Comparison of ENCODE assay signal across 25 mouse cellular contexts in the genomic region with DNA sequence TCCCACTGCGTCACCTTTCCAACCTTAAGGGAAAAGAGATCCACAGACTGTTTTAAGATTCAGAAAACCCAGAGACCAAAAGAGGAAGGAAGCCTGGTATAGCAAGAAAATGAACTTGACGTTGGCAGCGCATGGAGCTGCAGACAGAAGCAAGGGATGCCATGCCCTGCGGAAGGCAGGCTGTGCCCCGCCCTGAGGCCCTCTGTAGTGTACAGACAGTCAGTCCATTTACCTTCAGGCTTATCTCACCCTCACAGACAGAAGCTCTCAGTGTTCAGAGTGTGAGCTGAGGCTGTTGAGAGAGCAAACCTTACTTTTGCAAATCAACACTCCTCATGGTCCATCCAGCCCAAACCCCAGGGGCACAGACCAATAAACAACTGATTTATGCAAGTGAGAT. TPM values are rescaled to one million over a fixed set of nuclear protein-coding genes. Genes with fewer than 3 reads are reported as not detected.
DNase-seq lines count a peak whose midpoint lies in the region; ATAC-seq and TF ChIP-seq lines count a peak whose summit lies in the region.
"Had no signal": no experiment of that assay in that cellular context is flagged by ENCODE, and none has a peak within 500 bp of the region (broad histone marks: within the 10 kb centered on the region; RNA-seq: fewer than 3 reads in every experiment).

No protein-coding gene starts in this region.

- peak overlapping the region; percentile 52; the same call in 1 of the 2 replicates for H3K27ac ChIP-seq in heart, embryonic 12.5 days (ENCODE audit: poor library complexity, severe bottlenecking)
- peak overlapping the region; percentile 44; the same call in 1 of the 2 replicates for H3K27ac ChIP-seq in intestine, embryonic 15.5 days
- no peak overlapping the region for H3K27ac ChIP-seq in liver, embryonic 14.5 days
- H3K27ac ChIP-seq: heart, adult 2 months; hindbrain, embryonic 12.5 days; left cerebral cortex, adult 2 months; limb, embryonic 13.5 days; neural tube, embryonic 13.5 days; stomach, embryonic 15.5 days had no signal

- no peak overlapping the region for H3K4me3 ChIP-seq in heart, embryonic 12.5 days
- H3K4me3 ChIP-seq in intestine, embryonic 15.5 days (replicated peaks): no peak overlapping the region
- no peak overlapping the region for H3K4me3 ChIP-seq in liver, embryonic 14.5 days (ENCODE audit: insufficient read depth in 1 of 2, low read depth in 2 of 2, low read length in 2 of 2)
- H3K4me3 ChIP-seq: heart, adult 2 months; hindbrain, embryonic 12.5 days; left cerebral cortex, adult 2 months; limb, embryonic 13.5 days; myocyte; neural tube, embryonic 13.5 days; stomach, embryonic 15.5 days had no signal

- no peak overlapping the region for H3K9ac ChIP-seq in heart, embryonic 12.5 days
- no peak overlapping the region for H3K9ac ChIP-seq in intestine, embryonic 15.5 days
- no peak overlapping the region for H3K9ac ChIP-seq in liver, embryonic 14.5 days (replicated peaks)
- H3K9ac ChIP-seq: forebrain, postnatal 0 days; hindbrain, embryonic 12.5 days; limb, embryonic 13.5 days; lung, embryonic 14.5 days; neural tube, embryonic 13.5 days; stomach, embryonic 15.5 days had no signal

- DNase-seq in heart, adult 9 months (ENCODE audit: low spot score in 2 of 2): no peak
- no peak for DNase-seq in liver, embryonic 14.5 days (ENCODE audit: low read depth in 3 of 3, low spot score in 3 of 3)
- no peak for DNase-seq in layer of hippocampus, postnatal 36 days
- DNase-seq in ovary, postnatal 36 days (ENCODE audit: low spot score): no peak
- DNase-seq: cerebellum, adult 11 months; cerebellum, adult 9-11 months; forebrain, postnatal 0 days; gastrocnemius, postnatal 25 days; heart, adult 2 months; heart, postnatal 14 days; kidney, adult 2 months; layer of hippocampus, adult 9-11 months; lung, embryonic 14.5 days; right cerebral cortex, adult 18-20 months; thymus, postnatal 36 days had no signal

- 0 out of 2 replicates have a peak, but pooled peaks cover 4% of the 10 kb centered on the region for H3K36me3 ChIP-seq in heart, embryonic 12.5 days
- no peaks in the 10 kb centered on the region for H3K36me3 ChIP-seq in intestine, embryonic 15.5 days
- H3K36me3 ChIP-seq in liver, embryonic 14.5 days (replicated peaks; ENCODE audit: control insufficient read depth, insufficient read depth, low read depth): no peaks in the 10 kb centered on the region
- H3K36me3 ChIP-seq: hindbrain, embryonic 12.5 days; neural tube, embryonic 13.5 days; stomach, embryonic 15.5 days had no signal

- H3K9me3 ChIP-seq in heart, embryonic 12.5 days (replicated peaks): no peaks in the 10 kb centered on the region
- no peaks in the 10 kb centered on the region for H3K9me3 ChIP-seq in intestine, embryonic 15.5 days
- no peaks in the 10 kb centered on the region for H3K9me3 ChIP-seq in liver, embryonic 14.5 days (ENCODE audit: control insufficient read depth, low read length)
- H3K9me3 ChIP-seq: hindbrain, embryonic 12.5 days; limb, embryonic 13.5 days; neural tube, embryonic 13.5 days; stomach, embryonic 15.5 days had no signal

- TF ChIP-seq EP300 in liver, embryonic 14.5 days (IDR thresholded peaks at IDR 0.05; ENCODE audit: low read depth): no peak

- H3K4me1 ChIP-seq in heart, embryonic 12.5 days (replicated peaks): peaks cover 94% of the 10 kb centered on the region
- H3K4me1 ChIP-seq in intestine, embryonic 15.5 days (replicated peaks): peaks cover 38% of the 10 kb centered on the region; the same call in 1 of the 2 replicates
- H3K4me1 ChIP-seq in liver, embryonic 14.5 days (replicated peaks; ENCODE audit: control insufficient read depth in 2 of 2, insufficient read depth in 2 of 2, low read length in 1 of 2): peaks cover 0 to 5% of the 10 kb centered on the region in 2 experiments; a peak in 1 of 4 replicates

- TF ChIP-seq CTCF in liver, embryonic 14.5 days (IDR thresholded peaks at IDR 0.05; ENCODE audit: low read depth): no peak

- no peaks in the 10 kb centered on the region for H3K27me3 ChIP-seq in heart, embryonic 12.5 days (replicated peaks)
- no peaks in the 10 kb centered on the region for H3K27me3 ChIP-seq in intestine, embryonic 15.5 days (replicated peaks)
- H3K27me3 ChIP-seq in liver, embryonic 14.5 days (ENCODE audit: control insufficient read depth, insufficient read depth, low read length): no peaks in the 10 kb centered on the region
- H3K27me3 ChIP-seq: hindbrain, embryonic 12.5 days; limb, embryonic 13.5 days; neural tube, embryonic 13.5 days; stomach, embryonic 15.5 days had no signal

- WGBS in heart, embryonic 12.5 days: 67% methylated on average over 5 of the region's 5 CpGs
- 65% methylated on average over 5 of the region's 5 CpGs for WGBS in intestine, embryonic 15.5 days
- WGBS in liver, embryonic 14.5 days (ENCODE audit: insufficient replicate concordance): 26% methylated on average over 5 of the region's 5 CpGs

- ATAC-seq in heart, embryonic 12.5 days (ENCODE audit: insufficient number of reproducible peaks, low FRiP score): no peak
- 0 out of 2 replicates have a peak, but pooled peaks have one; percentile 23 for ATAC-seq in intestine, embryonic 15.5 days
- peak; percentile 58 for ATAC-seq in liver, embryonic 14.5 days (ENCODE audit: insufficient read depth)
- ATAC-seq in cerebellum, adult (ENCODE audit: insufficient number of reproducible peaks, low FRiP score, low TSS enrichment): no peak
- ATAC-seq: forebrain, postnatal 0 days; midbrain, embryonic 16.5 days had no signal

- no peak overlapping the region for H3K4me2 ChIP-seq in heart, embryonic 12.5 days
- H3K4me2 ChIP-seq in intestine, embryonic 15.5 days (replicated peaks): 0 out of 2 replicates have a peak overlapping the region, but pooled peaks have one; percentile 1
- H3K4me2 ChIP-seq in liver, embryonic 14.5 days (ENCODE audit: low read depth): no peak overlapping the region
- H3K4me2 ChIP-seq: hindbrain, embryonic 12.5 days; limb, embryonic 13.5 days; lung, embryonic 14.5 days; neural tube, embryonic 13.5 days; stomach, embryonic 15.5 days had no signal

RNA-seq across cellular contexts. Expression of a gene that starts 35.1 kb away (rescaled TPM):
- 67.2 and 70.8 TPM in 2 replicates for polyA plus RNA-seq in heart, embryonic 12.5 days (2016; fragmentation: Nextera tagmentation; extraction: Ambion mirVana)
- polyA plus RNA-seq in intestine, embryonic 15.5 days (2015; fragmentation: Nextera tagmentation; extraction: Ambion mirVana): 17.4 and 22.4 TPM in 2 replicates
- 1.7 and 2.0 TPM in 2 replicates for polyA plus RNA-seq in liver, embryonic 14.5 days (2012; rRNA removed)
- 1.7 and 1.8 TPM in 2 replicates for polyA plus RNA-seq in liver, embryonic 14.5 days (2014; fragmentation: Nextera tagmentation; extraction: Ambion mirVana)
- 1 to 10 TPM; 3.6 to 6.2 TPM for total RNA-seq in layer of hippocampus, postnatal 36 days (2021)
- polyA plus RNA-seq: myocyte had no signal

Comparison
In these comparisons a context has a peak if more than half of its experiments do, and no peak if none do; other contexts are left out.
1. ATAC-seq: peak in intestine, embryonic 15.5 days (single experiment) and liver, embryonic 14.5 days (single experiment); none in heart, embryonic 12.5 days (single experiment) and cerebellum, adult (single experiment).